Mouse (Mus musculus) B cell, adult (primary cell): ENCODE measurements around the gene Ubl5. TPM values are rescaled to one million over a fixed set of nuclear protein-coding genes. Genes with fewer than 3 reads are reported as not detected.

ENCODE experiments used
- total RNA-seq: library from RNA; stranded (reverse); gene quantifications from 4 replicates; pipeline ENCODE4 v1.2.4, GENCODE M21; 2023; ENCODE audit not compliant: inconsistent age

Gene Ubl5
- total RNA-seq, result 350 to 393 TPM (median 361 TPM) in 4 replicates

GRCm38 (mm10) chr9:20642101-20642895 is at the start of gene Ubl5:
Ubl5 (plus strand) TSS chr9:20642878.

GRCm38 (mm10) chr9:20644360-20645081 is 1.8 kb downstream of the Ubl5 start, which contains the start of gene Fbxl12:
Fbxl12 (minus strand) TSS chr9:20644767.

GRCm38 (mm10) chr9:20651602-20652259 is 9.1 kb downstream of the Ubl5 start, which contains the start of gene Pin1:
Pin1 (plus strand) TSS chr9:20652095.

Other genes starting within 250 kb of the Ubl5 start
- gene Zfp26, start 182.7 kb upstream of the Ubl5 start, total RNA-seq, result 41.1 to 45.0 TPM (median 44.4 TPM) in 4 replicates
- gene Zfp426, start 150.1 kb upstream of the Ubl5 start, total RNA-seq, result 17.4 to 25.3 TPM (median 18.8 TPM) in 4 replicates
- gene Zfp266, start 121.5 kb upstream of the Ubl5 start, total RNA-seq, result 29.0 to 37.7 TPM (median 33.0 TPM) in 4 replicates
- 7.0 to 9.6 TPM (median 8.3 TPM) in 4 replicates for gene Zfp846, start 61.6 kb upstream of the Ubl5 start, total RNA-seq
- gene Fbxl12, start 1.9 kb downstream of the Ubl5 start, total RNA-seq, result 80.5 to 89.3 TPM (median 85.7 TPM) in 4 replicates
- 14.5 to 16.2 TPM (median 15.0 TPM) in 4 replicates for gene Pin1, start 9.2 kb downstream of the Ubl5 start, total RNA-seq
- not detected in 4 replicates for gene Olfm2, start 103.5 kb downstream of the Ubl5 start, total RNA-seq
- gene Col5a3, start 172.2 kb downstream of the Ubl5 start, total RNA-seq, result 0.72 to 3.0 TPM (median 1.7 TPM) in 4 replicates
- not detected in 4 replicates for gene Rdh8, start 175.6 kb downstream of the Ubl5 start, total RNA-seq
- gene A230050P20Rik, start 225.8 kb downstream of the Ubl5 start, total RNA-seq, result 47.6 to 54.9 TPM (median 52.4 TPM) in 4 replicates
- 0.83 to 1.2 TPM (median 1.1 TPM) in 4 replicates for gene Angptl6, start 236.8 kb downstream of the Ubl5 start, total RNA-seq
- 124 to 148 TPM (median 127 TPM) in 4 replicates for gene Ppan, start 245.3 kb downstream of the Ubl5 start, total RNA-seq